ENCODE assay signal across 8 mouse cellular contexts in the genomic region with DNA sequence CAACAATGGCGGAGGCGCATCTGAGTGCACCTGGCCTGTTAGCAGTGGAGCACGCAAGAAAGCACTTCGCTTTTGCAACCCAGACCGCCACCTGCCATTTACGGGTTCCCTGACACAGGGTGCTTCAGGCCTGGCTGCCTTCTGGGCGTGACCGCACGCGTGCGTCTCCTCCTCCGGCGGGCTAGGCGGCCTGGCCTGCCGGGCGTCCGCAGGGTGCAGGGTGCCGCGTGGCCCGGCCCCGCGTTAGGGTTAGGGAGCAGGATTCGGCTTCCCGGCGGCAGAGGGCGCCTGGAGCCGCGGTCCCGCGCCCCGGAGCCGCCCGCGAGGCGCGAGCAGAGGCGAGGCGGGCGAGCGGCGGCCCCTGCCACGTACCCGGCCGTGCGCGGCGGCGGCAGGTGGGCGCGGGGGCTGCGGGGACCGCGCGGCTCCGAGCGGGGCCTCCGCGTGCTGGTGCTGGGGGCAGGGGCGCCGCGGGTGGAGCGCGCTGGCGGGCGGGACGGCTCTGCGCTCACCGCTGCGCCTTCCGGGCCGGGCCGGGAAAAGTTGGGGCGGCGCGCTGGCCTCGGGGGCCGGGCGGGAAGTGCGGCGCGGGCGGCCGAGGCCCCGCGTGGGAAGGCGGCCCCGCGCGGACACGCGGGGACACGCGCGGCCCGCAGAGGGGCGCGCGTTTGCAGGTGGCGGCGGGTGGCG. TPM values are rescaled to one million over a fixed set of nuclear protein-coding genes. Genes with fewer than 3 reads are reported as not detected.
DNase-seq lines count a peak whose midpoint lies in the region; ATAC-seq lines count a peak whose summit lies in the region.

Smco4 (plus strand) TSS at position 198 of the 690 bp plus-strand sequence.

- DNase-seq in layer of hippocampus, adult 11-12 months (ENCODE audit: low spot score), result peak; percentile 48
- DNase-seq in layer of hippocampus, adult 9-10 months (ENCODE audit: low spot score), result no peak
- peak; percentile 46 for DNase-seq in embryo, embryonic 11.5 days (ENCODE audit: low read depth, low spot score)
- peak; percentile 78 to 82 for DNase-seq in heart, adult 18-20 months
- peak; percentile 77 for DNase-seq in kidney, adult 11 months
- peak; percentile 72 for DNase-seq in liver
- peak; percentile 65 for DNase-seq in splenic B cell, adult 2 months (ENCODE audit: low read depth, low spot score)

- ATAC-seq in midbrain, embryonic 16.5 days, result peak; percentile 92

- no peaks in the 10 kb centered on the region for H3K9me3 ChIP-seq in midbrain, embryonic 16.5 days (replicated peaks; ENCODE audit: control insufficient read depth, low read length, poor library complexity, severe bottlenecking)

- peak within 1 kb of the TSS; percentile 40 for H3K27ac ChIP-seq in midbrain, embryonic 16.5 days (ENCODE audit: low read length)

- H3K9ac ChIP-seq in midbrain, embryonic 16.5 days (ENCODE audit: low read depth, low read length), result peak within 1 kb of the TSS; percentile 83

- WGBS in midbrain, embryonic 16.5 days, result under 1% methylated on average over 52 of the region's 101 CpGs

- no peaks in the 10 kb centered on the region for H3K36me3 ChIP-seq in midbrain, embryonic 16.5 days (ENCODE audit: control insufficient read depth, insufficient read depth, low read length)
- H3K36me3 ChIP-seq in splenic B cell, adult 2 months (ENCODE audit: control insufficient read depth, insufficient read depth, low read length, poor library complexity, severe bottlenecking), result no peaks in the 10 kb centered on the region

- H3K27me3 ChIP-seq in midbrain, embryonic 16.5 days (ENCODE audit: control insufficient read depth, insufficient read depth, low read depth, low read length), result no peaks in the 10 kb centered on the region; the same call in 1 of the 2 replicates
- H3K27me3 ChIP-seq in splenic B cell, adult 2 months (ENCODE audit: control insufficient read depth, insufficient read depth, low read length, poor library complexity, severe bottlenecking), result no peaks in the 10 kb centered on the region

- H3K4me1 ChIP-seq in midbrain, embryonic 16.5 days (ENCODE audit: control insufficient read depth, insufficient read depth, low read length), result peaks cover 13% of the 10 kb centered on the region

- H3K4me3 ChIP-seq in midbrain, embryonic 16.5 days (ENCODE audit: low read depth, low read length), result peak within 1 kb of the TSS; percentile 89

- H3K4me2 ChIP-seq in midbrain, embryonic 16.5 days (ENCODE audit: low read length), result peak within 1 kb of the TSS; percentile 71

RNA-seq across cellular contexts. Expression of gene Smco4, which starts in this region (rescaled TPM):
- 10 to 100 TPM; 19.1 to 24.0 TPM for total RNA-seq in heart, adult 18-20 months (2021)
- polyA plus RNA-seq in midbrain, embryonic 16.5 days (2015; fragmentation: Nextera tagmentation; extraction: Ambion mirVana), result 0.54 and 0.81 TPM in 2 replicates

Comparison
In these comparisons a context has a peak if more than half of its experiments do, and no peak if none do; other contexts are left out.
1. Peak in ATAC-seq, H3K4me3 ChIP-seq, H3K27ac ChIP-seq, H3K9ac ChIP-seq and H3K4me2 ChIP-seq in midbrain, embryonic 16.5 days; RNA of the gene not detected or under 1 TPM.